Mouse (Mus musculus): Measurements from ENCODE around the gene Amigo2.

The Amigo2 gene

GRCm38 (mm10) chr15:97246911-97247790 lies at the start of gene Amigo2, which contains the start of gene Pced1b:
TSS of gene Amigo2 (minus strand) at chr15:97247287.
TSS of gene Pced1b (plus strand) at chr15:97247107.
- DNase-seq = no peak

DNA sequence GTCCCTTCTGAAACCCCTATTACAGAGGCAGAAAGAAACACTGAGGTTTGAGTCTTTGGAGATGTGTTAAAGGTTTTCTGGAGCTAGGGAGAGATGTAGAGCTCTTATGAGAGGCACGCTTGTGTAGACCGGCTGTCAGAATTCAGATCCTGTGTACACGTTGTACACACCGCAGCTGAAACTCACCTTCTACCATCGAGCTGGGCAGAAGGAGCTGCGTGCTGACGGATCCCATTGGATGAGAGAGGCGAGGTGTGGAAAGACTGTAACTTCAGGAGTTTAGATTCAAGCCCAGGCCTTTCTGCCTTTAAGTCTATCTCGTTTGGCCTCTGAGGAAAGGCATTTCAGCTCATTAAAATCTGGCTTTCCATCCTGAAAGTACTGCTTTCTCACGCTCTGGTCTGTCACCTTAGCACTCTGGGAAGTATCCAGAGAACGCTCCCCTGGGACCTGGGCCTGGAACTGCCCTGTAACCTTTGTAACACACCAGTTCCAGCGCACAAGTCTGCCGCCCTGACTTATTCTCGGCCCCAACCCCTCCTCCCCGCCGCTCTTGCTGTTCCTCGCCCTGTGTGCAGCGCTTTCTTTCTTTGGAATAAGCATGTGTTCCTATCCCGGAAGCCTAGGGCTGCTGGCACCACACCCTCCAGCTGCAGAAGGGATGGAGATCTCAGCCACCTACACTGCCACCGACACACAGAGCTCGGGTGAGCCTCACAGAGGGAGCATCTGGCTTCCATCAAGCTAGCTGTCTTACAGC lies 44.4 kb upstream of the Amigo2 start:
- no peak for DNase-seq

- no peak for DNase-seq
Observed at GRCm38 (mm10) chr15:97290351-97290750, 43.3 kb upstream of the Amigo2 start.

DNA sequence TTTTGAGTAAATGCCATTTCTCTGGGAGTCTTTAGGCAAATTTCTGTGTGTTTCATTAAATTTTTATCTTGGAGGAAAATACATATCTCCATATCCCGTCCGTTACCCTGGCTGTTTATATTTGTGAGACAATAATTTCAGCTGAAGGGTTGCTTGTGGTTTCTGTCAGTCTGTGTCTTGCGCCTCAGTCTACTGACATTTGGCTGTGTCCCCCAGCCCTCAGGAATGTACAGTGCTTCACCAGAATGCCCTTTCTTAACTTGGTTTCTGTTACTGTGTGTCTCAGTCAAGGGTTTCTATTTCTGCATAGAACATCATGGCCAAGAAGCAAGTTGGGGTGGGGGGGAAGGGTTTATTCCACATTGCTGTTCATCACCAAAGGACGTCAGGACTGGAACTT lies 42.1 kb upstream of the Amigo2 start:
- DNase-seq = no peak

- DNase-seq = no peak
Observed at GRCm38 (mm10) chr15:97288690-97289089, 41.6 kb upstream of the Amigo2 start.

- no peak for DNase-seq
Observed at GRCm38 (mm10) chr15:97287436-97288143, 40.5 kb upstream of the Amigo2 start.

- no peak for DNase-seq
Observed at GRCm38 (mm10) chr15:97286731-97287130, 39.6 kb upstream of the Amigo2 start.

DNA sequence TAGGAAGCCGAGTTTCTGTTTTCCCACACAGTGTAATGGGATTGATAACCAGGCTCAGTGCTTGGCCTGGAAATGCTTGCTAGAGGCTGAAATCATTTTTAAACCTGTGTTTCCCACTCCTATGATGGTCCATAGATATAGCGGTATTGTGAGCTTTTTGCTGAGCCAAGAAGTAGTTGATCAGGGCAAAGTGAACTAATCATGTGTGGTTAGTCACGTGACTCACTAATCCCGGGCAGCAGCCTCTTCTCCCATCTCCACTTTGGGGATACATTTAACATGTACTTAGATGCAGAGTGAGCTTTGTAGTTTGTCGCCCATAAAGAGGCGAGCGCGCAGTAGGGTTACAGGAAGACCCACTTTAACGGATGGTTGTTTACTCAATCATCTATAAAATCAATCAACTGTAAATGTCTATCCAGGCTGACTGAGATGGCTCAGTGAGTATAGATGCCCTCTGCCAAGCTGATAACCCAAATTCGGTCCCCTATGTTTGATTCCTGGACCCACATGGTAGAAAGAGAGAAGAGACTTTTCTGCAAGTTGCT lies 38.7 kb upstream of the Amigo2 start:
- no peak for DNase-seq

GRCm38 (mm10) chr15:97284201-97284600 lies 37.1 kb upstream of the Amigo2 start:
- no peak for DNase-seq

- DNase-seq = no peak
Observed at GRCm38 (mm10) chr15:97282572-97282881, 35.4 kb upstream of the Amigo2 start.

GRCm38 (mm10) chr15:97281712-97282571 lies 34.9 kb upstream of the Amigo2 start:
- DNase-seq = no peak

DNA sequence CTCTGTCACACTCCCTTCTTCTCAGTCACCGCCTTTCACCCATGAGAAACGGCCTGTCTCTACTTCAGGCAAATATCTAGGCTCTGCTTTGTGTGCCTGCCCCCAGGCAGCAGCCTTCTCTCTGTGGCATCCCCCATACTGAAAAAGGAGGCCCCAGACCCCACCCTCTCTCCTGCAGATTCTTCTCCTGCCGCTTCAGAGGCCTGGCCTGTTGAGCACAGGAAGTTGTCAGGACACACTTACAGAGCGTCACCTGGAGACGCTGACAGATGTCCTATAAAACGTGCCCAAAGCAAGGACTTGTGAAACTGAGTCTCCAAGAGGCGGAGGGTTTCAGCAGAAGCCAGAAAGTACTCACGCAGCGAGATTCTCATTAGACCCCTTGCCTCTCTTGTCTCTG lies 33.7 kb upstream of the Amigo2 start:
- no peak for DNase-seq

- DNase-seq = no peak
Observed at GRCm38 (mm10) chr15:97280131-97280530, 33.0 kb upstream of the Amigo2 start.

GRCm38 (mm10) chr15:97278340-97278948 lies 31.4 kb upstream of the Amigo2 start:
- no peak for DNase-seq

DNA sequence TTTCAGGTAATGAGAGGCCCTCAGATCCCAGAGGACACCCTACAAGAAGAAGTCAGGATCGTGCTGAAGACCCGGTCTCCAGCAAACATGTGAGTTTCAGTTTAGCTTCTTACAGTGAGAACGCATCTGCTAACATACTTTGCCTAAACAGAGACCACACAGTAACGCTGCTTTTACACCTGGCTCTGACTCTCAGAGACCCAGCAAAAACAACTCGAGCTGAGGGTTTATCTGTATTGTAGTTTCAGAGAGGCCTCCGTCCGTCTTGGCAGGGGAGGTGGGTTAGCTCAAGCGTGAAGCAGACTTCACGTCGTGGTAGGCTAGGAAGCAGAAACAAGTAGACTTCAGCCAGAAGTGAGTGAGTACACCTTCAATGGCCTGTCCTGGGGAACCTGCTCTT lies 30.2 kb upstream of the Amigo2 start:
- no peak for DNase-seq

DNA sequence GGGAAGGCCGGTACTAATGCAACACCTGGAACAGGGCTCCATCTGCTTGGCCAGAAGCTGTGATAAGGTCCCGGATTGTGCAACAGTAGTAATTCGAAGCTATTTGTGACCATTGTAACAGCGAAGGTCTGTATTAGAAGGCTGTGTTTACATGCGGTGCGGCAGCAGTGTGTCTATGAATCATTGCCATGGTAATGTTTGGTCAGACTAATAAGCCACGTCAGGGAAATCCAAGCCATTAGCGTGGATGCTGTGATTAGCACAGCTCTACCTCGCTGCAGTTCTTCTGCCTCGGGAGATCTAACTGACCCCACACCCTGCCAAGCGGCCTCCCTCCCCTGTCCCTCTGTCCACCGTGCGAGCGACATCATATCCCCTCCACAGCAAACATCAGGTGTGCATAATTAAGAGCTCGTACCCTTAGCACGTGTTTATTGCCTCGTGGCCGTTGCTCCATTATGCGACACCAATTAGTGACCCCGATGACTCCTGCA lies 29.6 kb upstream of the Amigo2 start:
- no peak for DNase-seq

DNA sequence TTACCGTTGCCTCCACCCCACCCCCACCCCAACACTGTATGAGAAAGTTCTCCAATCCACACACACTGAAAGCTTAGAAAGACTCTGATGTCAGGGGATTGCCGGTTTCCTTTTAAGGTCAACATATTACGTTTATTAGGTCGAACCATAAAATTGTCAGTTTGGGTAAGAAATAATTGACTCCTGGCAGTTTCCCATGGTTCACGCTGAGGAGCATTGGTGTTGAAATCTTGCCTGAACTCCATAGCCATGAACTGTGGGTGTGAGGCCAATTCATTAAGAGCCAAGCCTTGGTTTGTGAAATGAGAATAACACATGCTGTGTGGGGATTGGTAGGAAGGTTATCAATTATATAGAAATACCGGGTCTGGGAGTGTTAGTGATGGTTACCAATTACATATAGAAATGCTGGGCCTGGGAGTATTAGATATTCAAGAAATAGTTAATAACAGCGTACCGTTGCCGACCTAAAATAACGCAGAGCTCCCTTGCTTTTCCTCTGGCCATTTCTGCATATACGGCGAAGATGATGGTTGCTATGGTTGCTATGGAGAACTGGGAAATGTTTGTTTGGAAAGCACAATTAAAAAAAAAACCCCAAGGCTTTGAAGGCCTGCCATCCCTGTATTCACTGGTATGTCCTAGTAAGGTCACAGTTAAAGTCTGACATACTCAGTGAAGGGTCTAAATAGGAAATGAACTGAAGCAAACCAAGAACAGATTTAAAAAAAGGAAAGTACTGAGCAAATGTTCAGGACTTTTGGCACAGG lies 28.7 kb upstream of the Amigo2 start:
- no peak for DNase-seq

DNA sequence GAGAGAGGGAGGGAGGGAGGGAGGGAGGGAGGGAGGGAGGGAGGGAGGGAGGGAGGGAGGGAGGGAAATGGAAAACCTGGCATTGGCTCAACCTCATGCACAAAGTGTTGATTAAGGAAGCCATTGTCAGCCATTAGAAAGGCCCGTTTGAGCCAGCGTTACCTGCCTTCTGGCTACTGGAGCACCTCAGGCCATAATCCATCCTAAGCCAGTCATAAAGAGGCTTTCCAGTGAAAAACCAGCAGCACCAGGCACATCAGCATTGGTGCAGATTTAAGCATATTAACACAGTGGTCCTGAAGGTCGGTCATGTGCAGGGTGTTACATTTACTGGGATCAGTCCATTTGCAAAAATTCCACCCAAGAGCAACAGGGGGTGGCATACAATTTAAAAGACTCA lies 25.7 kb upstream of the Amigo2 start:
- no peak for DNase-seq

DNA sequence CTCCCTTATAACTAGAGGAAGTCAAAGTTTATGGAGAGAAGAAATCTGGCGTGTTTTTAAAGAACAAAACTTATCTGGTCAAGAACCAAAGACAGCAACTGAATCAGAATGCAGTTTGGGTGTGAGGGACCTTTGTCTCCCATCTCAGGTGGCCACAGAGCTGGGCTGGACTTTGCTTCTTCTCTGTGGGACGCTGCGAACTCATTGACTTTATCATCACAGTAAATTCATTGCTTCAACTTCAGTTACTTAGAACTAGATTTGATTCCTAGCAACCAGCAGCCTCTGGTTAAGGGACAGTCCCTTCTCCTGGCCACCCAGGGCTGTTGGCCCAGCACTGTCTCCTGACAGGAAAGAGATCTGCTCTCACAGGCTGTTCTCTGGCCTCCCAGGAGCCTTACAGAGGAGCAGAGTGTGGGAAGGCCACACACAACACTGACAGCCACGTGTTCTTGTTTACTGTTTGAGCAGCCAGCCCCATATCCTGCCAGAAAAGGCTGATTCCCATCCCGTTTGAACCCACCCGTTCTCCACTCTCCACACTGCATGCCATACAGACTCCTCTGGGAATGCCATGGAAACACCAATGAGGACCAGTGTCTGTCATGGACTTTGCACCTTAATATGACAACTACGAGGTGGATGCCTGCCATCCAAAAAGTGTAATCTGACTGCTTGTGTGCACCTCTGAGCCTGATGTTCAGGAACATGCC lies 25.1 kb upstream of the Amigo2 start:
- DNase-seq = no peak

GRCm38 (mm10) chr15:97267094-97267695 lies 20.1 kb upstream of the Amigo2 start:
- no peak for DNase-seq

Data from cerebellum, adult 9-11 months (tissue).